Mouse (Mus musculus) liver, embryonic 12.5 days (tissue): ENCODE measurements around the gene Pfkl. TPM values are rescaled to one million over a fixed set of nuclear protein-coding genes. Genes with fewer than 3 reads are reported as not detected.

Source experiments
- ATAC-seq: fragments of 200-750 bp; cut with Nextera tagmentation; 2 replicates; pipeline ENCODE4 v1.8.0; 2017; ENCODE audit warnings: moderate number of reproducible peaks, mild to moderate bottlenecking, moderate library complexity
- H3K27ac ChIP-seq: fragments of 300-500 bp; sonication (generic); 2 replicates; pipeline ENCODE4 v1.5.1; 2016; ENCODE audit warnings: mild to moderate bottlenecking
- H3K27me3 ChIP-seq: fragments of 300-500 bp; sonication (generic); replicated peaks from 2 replicates; pipeline ENCODE4 v1.6.1; 2016; ENCODE audit warnings: mild to moderate bottlenecking, moderate library complexity
- H3K36me3 ChIP-seq: fragments of 300-500 bp; sonication (generic); 2 replicates; pipeline ENCODE4 v1.6.1; 2016; ENCODE audit warnings: mild to moderate bottlenecking, moderate library complexity
- H3K4me1 ChIP-seq: fragments of 300-500 bp; sonication (generic); 2 replicates; pipeline ENCODE4 v1.6.1; 2016
- H3K4me2 ChIP-seq: fragments of 300-500 bp; sonication (generic); 2 replicates; pipeline ENCODE4 v1.6.1; 2016; ENCODE audit warnings: mild to moderate bottlenecking, moderate library complexity
- H3K4me3 ChIP-seq: fragments of 300-500 bp; sonication (generic); 2 replicates; pipeline ENCODE4 v1.5.1; 2016; ENCODE audit warnings: mild to moderate bottlenecking, moderate library complexity
- H3K9ac ChIP-seq: fragments of 300-500 bp; sonication (generic); 2 replicates; pipeline ENCODE4 v1.6.1; 2016; ENCODE audit warnings: mild to moderate bottlenecking, moderate library complexity
- H3K9me3 ChIP-seq: fragments of 300-500 bp; sonication (generic); replicated peaks from 2 replicates; pipeline ENCODE4 v1.6.1; 2016; ENCODE audit warnings: mild to moderate bottlenecking, moderate library complexity
- WGBS: fragments of 180-500 bp; shearing (Covaris S2); methylation state at CpG from one replicate; pipeline ENCODE4 v1.1.7; 2016; ENCODE audit not compliant: insufficient replicate concordance; 5-methylcytosine and 5-hydroxymethylcytosine counted together
- polyA plus RNA-seq: library from polyadenylated mRNA; unstranded; fragments of >200 nt; fragmentation: Nextera tagmentation; extraction: Ambion mirVana; gene quantifications from 2 replicates; pipeline ENCODE4 v1.2.1, GENCODE M21; 2016

The Pfkl gene
- polyA plus RNA-seq = 152 and 157 TPM in 2 replicates

DNA sequence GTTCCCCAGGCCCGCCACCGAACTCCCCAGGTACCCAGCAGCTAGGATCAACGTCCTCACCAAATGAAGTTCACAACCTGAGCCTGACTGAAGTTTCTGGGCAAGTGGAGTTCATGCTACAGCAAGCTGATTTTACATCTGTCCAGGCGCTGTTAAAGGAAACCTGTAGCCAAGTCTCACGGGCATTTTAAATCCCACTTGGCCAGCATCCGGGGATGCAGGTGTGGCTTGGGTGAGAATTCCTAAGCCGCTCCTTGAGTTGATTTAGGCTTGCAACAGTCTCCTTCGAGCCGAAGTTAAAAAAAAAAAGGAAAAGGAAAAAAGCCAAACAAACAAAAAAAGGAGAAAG is at the start of gene Pfkl:
Gene Pfkl, minus strand, starts transcription at position 139 of the 349 bp plus-strand sequence.
- peak within 1 kb of the TSS; percentile 86 for H3K4me3 ChIP-seq

DNA sequence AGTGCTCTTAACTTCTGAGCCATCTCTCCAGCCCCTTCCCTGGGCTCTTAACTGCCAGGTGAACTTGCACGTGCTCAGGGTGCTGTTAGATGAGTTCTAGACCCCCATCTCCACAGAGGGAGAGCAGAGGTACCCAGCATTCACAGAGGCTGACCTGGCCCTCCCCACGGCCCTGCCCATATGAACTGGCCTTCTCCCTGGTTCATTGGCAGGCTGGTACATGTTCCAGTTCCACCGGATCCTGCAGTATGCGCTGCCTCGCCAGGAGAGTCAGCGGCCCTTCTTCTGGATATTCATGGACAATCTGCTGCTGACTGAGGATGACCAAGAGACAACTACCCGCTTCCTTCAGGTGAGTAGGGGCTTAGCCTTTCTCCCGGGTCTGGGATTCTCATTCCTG is 47.2 kb upstream of the Pfkl start:
- no peaks in the 10 kb centered on the region; the same call in 1 of the 2 replicates for H3K27me3 ChIP-seq
- H3K4me2 ChIP-seq = no peak overlapping the region
- no peak overlapping the region for H3K9ac ChIP-seq
- no peaks in the 10 kb centered on the region for H3K9me3 ChIP-seq
- WGBS = 74% methylated on average over 8 of the region's 8 CpGs
- peaks cover 9% of the 10 kb centered on the region; the same call in 1 of the 2 replicates for H3K4me1 ChIP-seq
- H3K36me3 ChIP-seq = no peaks in the 10 kb centered on the region
- ATAC-seq = no peak
- H3K4me3 ChIP-seq = no peak overlapping the region
- H3K27ac ChIP-seq = no peak overlapping the region

More for the DNA sequence above, at the start of gene Pfkl:
- Histone ChIP-seq H3K27ac (peak within 1 kb of the TSS; percentile 99), H3K9me3 (no peaks in the 10 kb centered on the region), H3K36me3 (peaks cover 24% of the 10 kb centered on the region), H3K4me2 (peak within 1 kb of the TSS; percentile 98), H3K4me1 (peaks cover 48% of the 10 kb centered on the region), H3K9ac (peak within 1 kb of the TSS; percentile 95), H3K27me3 (no peaks in the 10 kb centered on the region)
- ATAC-seq = no peak
- WGBS = 0% methylated on average over 9 of the region's 9 CpGs

GRCm38 (mm10) chr10:78054633-78055565 is 45.0 kb upstream of the Pfkl start:
- ATAC-seq = peak; percentile 37; the same call in 1 of the 2 replicates
- WGBS = 48% methylated on average over 19 of the region's 19 CpGs

GRCm38 (mm10) chr10:78049519-78050035 is 39.7 kb upstream of the Pfkl start:
- H3K4me3 ChIP-seq = no peak overlapping the region
- ATAC-seq = no peak
- WGBS = 32% methylated on average over 11 of the region's 11 CpGs
- no peak overlapping the region for H3K4me2 ChIP-seq
- H3K9ac ChIP-seq = no peak overlapping the region
- H3K27ac ChIP-seq = no peak overlapping the region
- H3K9me3 ChIP-seq = no peaks in the 10 kb centered on the region
- H3K4me1 ChIP-seq = no peaks in the 10 kb centered on the region
- no peaks in the 10 kb centered on the region for H3K36me3 ChIP-seq
- peaks cover 25% of the 10 kb centered on the region; the same call in 1 of the 2 replicates for H3K27me3 ChIP-seq

More at GRCm38 (mm10) chr10:78054633-78055565, 45.0 kb upstream of the Pfkl start:
- H3K4me3 ChIP-seq = no peak overlapping the region
- H3K27me3 ChIP-seq = peaks cover 18% of the 10 kb centered on the region; the same call in 1 of the 2 replicates
- no peaks in the 10 kb centered on the region for H3K36me3 ChIP-seq
- H3K4me1 ChIP-seq = peaks cover 9% of the 10 kb centered on the region; the same call in 1 of the 2 replicates
- no peak overlapping the region for H3K9ac ChIP-seq
- H3K27ac ChIP-seq = no peak overlapping the region
- no peak overlapping the region for H3K4me2 ChIP-seq
- no peaks in the 10 kb centered on the region for H3K9me3 ChIP-seq

DNA sequence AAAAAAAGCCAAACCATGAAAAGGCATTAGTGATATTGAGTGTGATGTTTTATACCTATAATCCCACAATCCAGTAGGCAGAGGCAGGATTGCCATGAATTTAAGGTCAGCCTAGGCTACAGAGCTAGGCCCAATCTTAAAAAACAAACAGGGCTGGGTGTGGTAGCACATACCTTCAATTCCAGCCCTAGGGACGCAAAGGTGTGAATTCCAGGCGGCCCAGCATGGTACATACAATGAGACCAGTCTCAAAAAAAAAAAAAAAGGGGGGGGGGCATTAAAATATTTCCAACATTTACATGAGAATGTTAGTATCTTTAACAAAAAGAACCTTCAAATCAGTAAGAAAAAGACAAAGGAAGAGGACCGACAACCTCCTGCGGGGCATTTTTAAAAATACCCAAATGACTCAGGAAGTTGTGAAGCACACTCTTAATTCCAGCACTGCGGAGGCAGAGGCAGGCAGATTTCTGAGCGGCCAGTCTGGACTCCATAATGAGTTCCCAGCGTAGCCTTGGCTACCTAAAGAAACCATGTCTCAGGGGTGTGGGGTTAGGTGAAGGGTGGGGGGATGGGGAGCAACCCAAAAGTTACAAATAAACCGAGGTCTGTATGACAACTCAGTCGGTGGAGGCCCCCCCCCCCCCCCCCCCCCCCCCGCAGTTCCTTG is 38.3 kb upstream of the Pfkl start:
- Histone ChIP-seq H3K4me1 (no peaks in the 10 kb centered on the region), H3K4me3 (no peak overlapping the region), H3K27ac (no peak overlapping the region), H3K4me2 (no peak overlapping the region), H3K9ac (no peak overlapping the region), H3K9me3 (no peaks in the 10 kb centered on the region), H3K27me3 (peaks cover 39% of the 10 kb centered on the region), H3K36me3 (no peaks in the 10 kb centered on the region)
- ATAC-seq = no peak
- WGBS = 58% methylated on average over 9 of the region's 10 CpGs

DNA sequence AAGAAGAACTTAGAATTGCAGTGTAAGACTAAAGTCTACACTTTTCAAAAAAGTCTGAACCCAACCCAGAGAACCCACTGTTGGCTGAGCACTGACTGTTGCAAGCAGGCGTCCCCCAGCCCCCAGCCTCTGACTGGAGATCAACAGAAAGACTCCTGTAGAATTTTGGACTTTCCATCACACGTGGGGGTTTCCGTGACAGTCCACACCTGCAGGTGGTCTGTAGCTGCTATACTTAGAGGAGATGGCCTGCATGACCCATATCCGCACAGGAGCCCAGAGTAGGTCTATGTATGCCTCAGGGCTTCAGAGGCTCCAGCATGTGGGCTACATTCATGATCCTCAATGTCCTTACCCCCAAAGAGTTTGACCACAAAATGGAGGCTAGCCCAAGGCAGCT is 36.5 kb upstream of the Pfkl start:
- no peaks in the 10 kb centered on the region for H3K36me3 ChIP-seq
- H3K4me2 ChIP-seq = no peak overlapping the region
- no peak overlapping the region for H3K27ac ChIP-seq
- no peaks in the 10 kb centered on the region for H3K9me3 ChIP-seq
- H3K4me3 ChIP-seq = no peak overlapping the region
- no peak for ATAC-seq
- no peaks in the 10 kb centered on the region for H3K4me1 ChIP-seq
- H3K9ac ChIP-seq = no peak overlapping the region
- peaks cover 52% of the 10 kb centered on the region for H3K27me3 ChIP-seq
- WGBS = 69% methylated on average over 4 of the region's 4 CpGs

DNA sequence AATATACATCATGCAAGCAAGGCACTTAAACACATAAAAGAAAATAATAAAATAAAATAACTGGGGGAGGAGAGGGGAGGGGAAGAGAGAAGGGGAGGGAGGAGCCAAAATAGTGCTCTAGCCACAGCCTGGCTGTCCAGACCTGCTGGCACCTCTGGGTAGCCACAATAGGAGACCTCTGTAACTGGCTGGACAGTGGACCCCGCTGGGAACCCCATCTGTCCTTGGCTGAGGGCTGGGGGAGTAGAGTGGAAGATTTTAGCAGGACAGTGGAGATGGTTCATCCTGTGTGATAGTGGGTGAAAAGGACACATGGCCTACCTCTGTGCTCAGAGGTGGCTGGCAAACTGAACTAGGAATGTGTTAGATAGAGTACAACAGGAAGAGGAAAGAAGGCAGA is 34.6 kb upstream of the Pfkl start:
- Histone ChIP-seq H3K27ac (no peak overlapping the region), H3K9ac (no peak overlapping the region), H3K4me1 (no peaks in the 10 kb centered on the region), H3K4me2 (no peak overlapping the region), H3K9me3 (no peaks in the 10 kb centered on the region), H3K4me3 (no peak overlapping the region), H3K36me3 (no peaks in the 10 kb centered on the region), H3K27me3 (peaks cover 48% of the 10 kb centered on the region)
- ATAC-seq = no peak
- 31% methylated on average over 1 of the region's 1 CpGs for WGBS

GRCm38 (mm10) chr10:78043406-78043836 is 33.5 kb upstream of the Pfkl start, which contains the start of gene Aire:
TSS of gene Aire (minus strand) at chr10:78043610.
- peak; percentile 21; the same call in 1 of the 2 replicates for ATAC-seq
- Histone ChIP-seq H3K4me2 (peak within 1 kb of the TSS; percentile 48), H3K4me1 (no peaks in the 10 kb centered on the region), H3K36me3 (no peaks in the 10 kb centered on the region), H3K9ac (no peak within 1 kb of the TSS), H3K27me3 (peaks cover 43% of the 10 kb centered on the region), H3K9me3 (no peaks in the 10 kb centered on the region), H3K4me3 (no peak within 1 kb of the TSS), H3K27ac (no peak within 1 kb of the TSS)
- 4% methylated on average over 27 of the region's 27 CpGs for WGBS

- Histone ChIP-seq H3K4me1 (no peaks in the 10 kb centered on the region), H3K4me3 (no peak overlapping the region), H3K9ac (no peak overlapping the region), H3K27ac (no peak overlapping the region), H3K4me2 (peak overlapping the region; percentile 48), H3K27me3 (peaks cover 45% of the 10 kb centered on the region), H3K36me3 (no peaks in the 10 kb centered on the region), H3K9me3 (no peaks in the 10 kb centered on the region)
- WGBS = 47% methylated on average over 14 of the region's 14 CpGs
- ATAC-seq = peak; percentile 18; the same call in 1 of the 2 replicates
Observed at GRCm38 (mm10) chr10:78042697-78043405, 33.0 kb upstream of the Pfkl start.

DNA sequence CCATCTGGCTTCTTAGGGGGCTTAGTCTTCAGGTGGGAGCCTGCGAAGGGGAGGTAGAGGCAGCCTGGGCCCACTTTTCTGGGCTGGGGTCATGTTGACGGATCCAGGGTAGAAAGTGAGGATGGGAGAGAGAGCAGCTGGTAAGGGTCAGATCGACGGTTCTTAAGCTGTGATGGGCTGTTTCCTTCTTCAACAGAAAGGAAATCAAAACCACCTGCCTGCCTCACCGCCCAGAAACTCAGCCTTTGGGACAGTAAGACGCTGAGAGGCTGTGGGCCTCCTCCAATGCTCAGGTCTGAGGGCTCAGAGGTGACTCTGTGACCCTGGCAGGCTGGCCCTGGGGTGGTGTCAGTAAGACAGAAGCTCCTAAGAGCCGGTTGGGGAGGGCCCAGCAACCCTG is 32.2 kb upstream of the Pfkl start:
- no peaks in the 10 kb centered on the region for H3K4me1 ChIP-seq
- no peaks in the 10 kb centered on the region for H3K36me3 ChIP-seq
- no peaks in the 10 kb centered on the region for H3K9me3 ChIP-seq
- no peak overlapping the region for H3K9ac ChIP-seq
- H3K4me2 ChIP-seq = no peak overlapping the region
- 51% methylated on average over 7 of the region's 7 CpGs for WGBS
- ATAC-seq = no peak
- no peak overlapping the region for H3K27ac ChIP-seq
- H3K27me3 ChIP-seq = peaks cover 51% of the 10 kb centered on the region
- no peak overlapping the region for H3K4me3 ChIP-seq

DNA sequence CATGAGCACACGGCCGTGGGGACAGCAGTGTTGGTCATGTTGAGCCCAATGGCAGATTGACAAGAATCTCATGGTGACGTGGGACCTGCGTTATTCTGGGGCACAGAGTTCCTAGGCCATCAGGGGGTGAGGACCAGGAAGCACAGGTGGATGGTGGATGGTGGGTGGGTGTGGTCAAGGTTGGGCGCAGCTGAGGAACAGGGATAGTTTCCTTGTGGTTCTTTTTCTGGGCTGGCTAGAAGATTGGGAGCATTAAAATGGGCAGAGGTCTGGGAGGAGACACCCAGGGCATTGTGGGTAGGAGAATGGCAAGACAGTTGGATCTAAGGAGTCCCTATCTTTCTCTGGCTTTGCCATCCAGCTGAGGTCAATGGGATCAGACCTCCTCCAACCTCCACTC is 31.8 kb upstream of the Pfkl start, which contains the start of gene Dnmt3l:
Gene Dnmt3l, plus strand, starts transcription at position 301 of the 400 bp plus-strand sequence.
- 76% methylated on average over 5 of the region's 5 CpGs for WGBS
- ATAC-seq = no peak

More for the DNA sequence above, 31.8 kb upstream of the Pfkl start, which contains the start of gene Dnmt3l:
- H3K4me3 ChIP-seq = no peak within 1 kb of the TSS
- H3K9me3 ChIP-seq = no peaks in the 10 kb centered on the region
- no peaks in the 10 kb centered on the region for H3K4me1 ChIP-seq
- H3K27ac ChIP-seq = no peak within 1 kb of the TSS
- H3K27me3 ChIP-seq = peaks cover 53% of the 10 kb centered on the region
- H3K9ac ChIP-seq = no peak within 1 kb of the TSS
- H3K4me2 ChIP-seq = no peak within 1 kb of the TSS
- no peaks in the 10 kb centered on the region for H3K36me3 ChIP-seq
